Mouse (Mus musculus): ENCODE data around the gene AI854703. TPM values are rescaled to one million over a fixed set of nuclear protein-coding genes. Genes with fewer than 3 reads are reported as not detected.

AI854703 gene
- polyA plus RNA-seq, 1 experiment, result 0.96 TPM

GRCm38 (mm10) chr6:48650041-48650440 is 23.5 kb downstream of the AI854703 start:
- H3K27ac ChIP-seq (ENCODE audit: insufficient read depth, low read depth, low read length), result no peak overlapping the region
- WGBS, result 91% methylated on average over 9 of the region's 9 CpGs
- H3K36me3 ChIP-seq (ENCODE audit: control insufficient read depth, insufficient read depth, low read length), result peaks cover 2% of the 10 kb centered on the region; the same call in 1 of the 2 replicates
- TF ChIP-seq POLR2A (IDR thresholded peaks at IDR 0.05; ENCODE audit: low read depth, low read length) (no peak), CTCF (IDR thresholded peaks at IDR 0.05; ENCODE audit: extremely low read depth, insufficient read length, insufficient replicate concordance, low read depth, low read length) (no peak)
- no peak overlapping the region for H3K4me3 ChIP-seq (ENCODE audit: low read depth, low read length)
- peaks cover 6% of the 10 kb centered on the region for H3K4me1 ChIP-seq (ENCODE audit: control insufficient read depth, insufficient read depth, insufficient read length, low read length)
- no peaks in the 10 kb centered on the region for H3K27me3 ChIP-seq (ENCODE audit: control insufficient read depth, insufficient read depth, low read length)

GRCm38 (mm10) chr6:48658721-48659120 is 32.2 kb downstream of the AI854703 start:
- Histone ChIP-seq H3K4me1 (ENCODE audit: control insufficient read depth, insufficient read depth, insufficient read length, low read length) (no peaks in the 10 kb centered on the region), H3K27me3 (ENCODE audit: control insufficient read depth, insufficient read depth, low read length) (no peaks in the 10 kb centered on the region), H3K4me3 (ENCODE audit: low read depth, low read length) (no peak overlapping the region), H3K27ac (ENCODE audit: insufficient read depth, low read depth, low read length) (no peak overlapping the region), H3K36me3 (ENCODE audit: control insufficient read depth, insufficient read depth, low read length) (no peaks in the 10 kb centered on the region)
- TF ChIP-seq POLR2A (IDR thresholded peaks at IDR 0.05; ENCODE audit: low read depth, low read length) (no peak), CTCF (IDR thresholded peaks at IDR 0.05; ENCODE audit: extremely low read depth, insufficient read length, insufficient replicate concordance, low read depth, low read length) (no peak)
- 80% methylated on average over 5 of the region's 5 CpGs for WGBS

- Histone ChIP-seq H3K4me3 (ENCODE audit: low read depth, low read length) (no peak overlapping the region), H3K27ac (ENCODE audit: insufficient read depth, low read depth, low read length) (no peak overlapping the region), H3K36me3 (ENCODE audit: control insufficient read depth, insufficient read depth, low read length) (no peaks in the 10 kb centered on the region), H3K4me1 (ENCODE audit: control insufficient read depth, insufficient read depth, insufficient read length, low read length) (peaks cover 8% of the 10 kb centered on the region), H3K27me3 (ENCODE audit: control insufficient read depth, insufficient read depth, low read length) (no peaks in the 10 kb centered on the region)
- WGBS, result 49% methylated on average over 4 of the region's 4 CpGs
- TF ChIP-seq POLR2A (IDR thresholded peaks at IDR 0.05; ENCODE audit: low read depth, low read length) (no peak), CTCF (IDR thresholded peaks at IDR 0.05; ENCODE audit: extremely low read depth, insufficient read length, insufficient replicate concordance, low read depth, low read length) (no peak)
These were observed 38.2 kb downstream of the AI854703 start for GRCm38 (mm10) chr6:48664750-48665149.

- Histone ChIP-seq H3K36me3 (ENCODE audit: control insufficient read depth, insufficient read depth, low read length) (no peaks in the 10 kb centered on the region), H3K27me3 (ENCODE audit: control insufficient read depth, insufficient read depth, low read length) (no peaks in the 10 kb centered on the region), H3K4me1 (ENCODE audit: control insufficient read depth, insufficient read depth, insufficient read length, low read length) (peaks cover 8% of the 10 kb centered on the region), H3K4me3 (ENCODE audit: low read depth, low read length) (no peak overlapping the region), H3K27ac (ENCODE audit: insufficient read depth, low read depth, low read length) (no peak overlapping the region)
- 97% methylated on average over 9 of the region's 9 CpGs for WGBS
- no peak for TF ChIP-seq CTCF (IDR thresholded peaks at IDR 0.05; ENCODE audit: extremely low read depth, insufficient read length, insufficient replicate concordance, low read depth, low read length)
- no peak for TF ChIP-seq POLR2A (IDR thresholded peaks at IDR 0.05; ENCODE audit: low read depth, low read length)
These were observed 38.9 kb downstream of the AI854703 start for GRCm38 (mm10) chr6:48665471-48665870.

GRCm38 (mm10) chr6:48666159-48666586 is 39.6 kb downstream of the AI854703 start:
- no peaks in the 10 kb centered on the region for H3K27me3 ChIP-seq (ENCODE audit: control insufficient read depth, insufficient read depth, low read length)
- no peaks in the 10 kb centered on the region for H3K36me3 ChIP-seq (ENCODE audit: control insufficient read depth, insufficient read depth, low read length)
- H3K4me3 ChIP-seq (ENCODE audit: low read depth, low read length), result no peak overlapping the region
- no peak overlapping the region for H3K27ac ChIP-seq (ENCODE audit: insufficient read depth, low read depth, low read length)
- TF ChIP-seq POLR2A (IDR thresholded peaks at IDR 0.05; ENCODE audit: low read depth, low read length) (no peak), CTCF (IDR thresholded peaks at IDR 0.05; ENCODE audit: extremely low read depth, insufficient read length, insufficient replicate concordance, low read depth, low read length) (no peak)
- WGBS, result 7% methylated on average over 7 of the region's 7 CpGs
- H3K4me1 ChIP-seq (ENCODE audit: control insufficient read depth, insufficient read depth, insufficient read length, low read length), result peaks cover 8% of the 10 kb centered on the region

GRCm38 (mm10) chr6:48668022-48668421 is 41.5 kb downstream of the AI854703 start:
- no peak overlapping the region for H3K27ac ChIP-seq (ENCODE audit: insufficient read depth, low read depth, low read length)
- no peak overlapping the region for H3K4me3 ChIP-seq (ENCODE audit: low read depth, low read length)
- no peaks in the 10 kb centered on the region for H3K36me3 ChIP-seq (ENCODE audit: control insufficient read depth, insufficient read depth, low read length)
- peaks cover 8% of the 10 kb centered on the region for H3K4me1 ChIP-seq (ENCODE audit: control insufficient read depth, insufficient read depth, insufficient read length, low read length)
- H3K27me3 ChIP-seq (ENCODE audit: control insufficient read depth, insufficient read depth, low read length), result no peaks in the 10 kb centered on the region
- no peak for TF ChIP-seq POLR2A (IDR thresholded peaks at IDR 0.05; ENCODE audit: low read depth, low read length)
- no peak for TF ChIP-seq CTCF (IDR thresholded peaks at IDR 0.05; ENCODE audit: extremely low read depth, insufficient read length, insufficient replicate concordance, low read depth, low read length)

GRCm38 (mm10) chr6:48669446-48669969 is 42.9 kb downstream of the AI854703 start:
- Histone ChIP-seq H3K27me3 (ENCODE audit: control insufficient read depth, insufficient read depth, low read length) (no peaks in the 10 kb centered on the region), H3K27ac (ENCODE audit: insufficient read depth, low read depth, low read length) (no peak overlapping the region), H3K4me3 (ENCODE audit: low read depth, low read length) (no peak overlapping the region), H3K4me1 (ENCODE audit: control insufficient read depth, insufficient read depth, insufficient read length, low read length) (peaks cover 8% of the 10 kb centered on the region), H3K36me3 (ENCODE audit: control insufficient read depth, insufficient read depth, low read length) (no peaks in the 10 kb centered on the region)
- 62% methylated on average over 2 of the region's 2 CpGs for WGBS
- no peak for TF ChIP-seq POLR2A (IDR thresholded peaks at IDR 0.05; ENCODE audit: low read depth, low read length)
- no peak for TF ChIP-seq CTCF (IDR thresholded peaks at IDR 0.05; ENCODE audit: extremely low read depth, insufficient read length, insufficient replicate concordance, low read depth, low read length)

All from small intestine, adult 2 months (tissue).